Mouse (Mus musculus) heart, embryonic 11.5 days (tissue): ENCODE measurements around the gene Yipf1. TPM values are rescaled to one million over a fixed set of nuclear protein-coding genes. Genes with fewer than 3 reads are reported as not detected.

Experiments used
- ATAC-seq: fragments of 200-750 bp; cut with Nextera tagmentation; replicated peaks from 2 replicates; pipeline ENCODE4 v1.8.0; 2017; ENCODE audit warnings: moderate library complexity; ENCODE audit not compliant: insufficient number of reproducible peaks, low FRiP score, low TSS enrichment
- H3K27ac ChIP-seq: fragments of 300-500 bp; sonication (generic); 2 replicates; pipeline ENCODE4 v1.5.1; 2014; ENCODE audit warnings: mild to moderate bottlenecking, low read depth, low read length
- H3K27me3 ChIP-seq: fragments of 300-500 bp; sonication (generic); 2 replicates; pipeline ENCODE4 v1.6.1; 2014; ENCODE audit warnings: mild to moderate bottlenecking, low read length, mixed read lengths; ENCODE audit not compliant: control insufficient read depth, insufficient read depth
- H3K36me3 ChIP-seq: fragments of 300-500 bp; sonication (generic); 2 replicates; pipeline ENCODE4 v1.6.1; 2014; ENCODE audit warnings: mild to moderate bottlenecking, low read length, moderate library complexity, mixed read lengths; ENCODE audit not compliant: control insufficient read depth, insufficient read depth
- H3K4me1 ChIP-seq: fragments of 300-500 bp; sonication (generic); 2 replicates; pipeline ENCODE4 v1.6.1; 2014; ENCODE audit warnings: low read length; ENCODE audit not compliant: control insufficient read depth, insufficient read depth
- H3K4me2 ChIP-seq: fragments of 300-500 bp; sonication (generic); 2 replicates; pipeline ENCODE4 v1.6.1; 2014; ENCODE audit warnings: mild to moderate bottlenecking, moderate library complexity
- H3K4me3 ChIP-seq: fragments of 300-500 bp; sonication (generic); 2 replicates; pipeline ENCODE4 v1.5.1; 2014; ENCODE audit warnings: low read depth, low read length
- H3K9ac ChIP-seq: fragments of 300-500 bp; sonication (generic); 2 replicates; pipeline ENCODE4 v1.6.1; 2014; ENCODE audit warnings: mild to moderate bottlenecking, low read depth, low read length, moderate library complexity
- H3K9me3 ChIP-seq: fragments of 300-500 bp; sonication (generic); replicated peaks from 2 replicates; pipeline ENCODE4 v1.6.1; 2016; ENCODE audit warnings: low read length; ENCODE audit not compliant: control insufficient read depth
- WGBS: fragments of 180-500 bp; shearing (Covaris S2); extraction: QIAGEN DNeasy Blood & Tissue Kit; methylation state at CpG from one replicate; pipeline ENCODE4 v1.1.7; 2014; ENCODE audit not compliant: insufficient replicate concordance; 5-methylcytosine and 5-hydroxymethylcytosine counted together
- polyA plus RNA-seq: library from polyadenylated mRNA; unstranded; fragments of >200 nt; fragmentation: Nextera tagmentation; extraction: Ambion mirVana; gene quantifications from 2 replicates; pipeline ENCODE4 v1.2.1, GENCODE M21; 2014

Gene Yipf1
- polyA plus RNA-seq, 1 experiment from 2014 or later, result 41.6 TPM

GRCm38 (mm10) chr4:107303531-107303930 lies 10.6 kb upstream of the Yipf1 start:
- no peak overlapping the region for H3K27ac ChIP-seq
- H3K27me3 ChIP-seq, result no peaks in the 10 kb centered on the region
- H3K36me3 ChIP-seq, result no peaks in the 10 kb centered on the region
- WGBS, result 62% methylated on average over 3 of the region's 3 CpGs
- H3K4me1 ChIP-seq, result 0 out of 2 replicates have a peak, but pooled peaks cover 5% of the 10 kb centered on the region
- H3K9ac ChIP-seq, result no peak overlapping the region
- no peak overlapping the region for H3K4me3 ChIP-seq
- no peak for ATAC-seq
- H3K9me3 ChIP-seq, result no peaks in the 10 kb centered on the region
- H3K4me2 ChIP-seq, result no peak overlapping the region

GRCm38 (mm10) chr4:107306966-107307365 lies 7.2 kb upstream of the Yipf1 start, which contains the start of gene Dio1:
Dio1 (minus strand) TSS chr4:107307169.
- no peak within 1 kb of the TSS for H3K4me3 ChIP-seq
- H3K9ac ChIP-seq, result no peak within 1 kb of the TSS

DNA sequence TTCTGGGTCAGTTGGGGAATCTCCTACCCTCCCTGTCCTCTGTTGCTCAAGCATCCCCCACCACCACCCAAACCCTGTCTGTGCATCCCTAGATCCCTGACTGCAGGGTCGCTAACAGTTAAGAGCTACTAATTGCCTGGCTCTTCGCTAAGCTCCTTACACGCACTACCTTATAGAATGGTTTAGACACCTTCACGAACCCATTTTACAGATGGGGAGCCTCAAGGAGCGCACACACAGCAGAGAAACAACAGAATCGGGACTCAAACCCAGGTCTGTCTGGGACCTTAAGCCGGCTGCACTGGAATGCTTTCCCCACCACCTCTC lies 279 bp downstream of the Yipf1 start:
- WGBS, result 10% methylated on average over 7 of the region's 7 CpGs
- Histone ChIP-seq H3K27ac (no peak overlapping the region), H3K4me2 (peak overlapping the region; percentile 81), H3K4me3 (peak overlapping the region; percentile 66), H3K4me1 (peaks cover 7% of the 10 kb centered on the region; the same call in 1 of the 2 replicates), H3K9ac (peak overlapping the region; percentile 70), H3K9me3 (no peaks in the 10 kb centered on the region), H3K27me3 (no peaks in the 10 kb centered on the region), H3K36me3 (0 out of 2 replicates have a peak, but pooled peaks cover 3% of the 10 kb centered on the region)
- ATAC-seq, result peak; percentile 27; the same call in 1 of the 2 replicates

More at GRCm38 (mm10) chr4:107306966-107307365, 7.2 kb upstream of the Yipf1 start, which contains the start of gene Dio1:
- Histone ChIP-seq H3K9me3 (no peaks in the 10 kb centered on the region), H3K4me1 (0 out of 2 replicates have a peak, but pooled peaks cover 5% of the 10 kb centered on the region), H3K36me3 (no peaks in the 10 kb centered on the region), H3K27me3 (no peaks in the 10 kb centered on the region), H3K4me2 (no peak within 1 kb of the TSS), H3K27ac (no peak within 1 kb of the TSS)
- WGBS, result 50% methylated on average over 6 of the region's 6 CpGs
- no peak for ATAC-seq

DNA sequence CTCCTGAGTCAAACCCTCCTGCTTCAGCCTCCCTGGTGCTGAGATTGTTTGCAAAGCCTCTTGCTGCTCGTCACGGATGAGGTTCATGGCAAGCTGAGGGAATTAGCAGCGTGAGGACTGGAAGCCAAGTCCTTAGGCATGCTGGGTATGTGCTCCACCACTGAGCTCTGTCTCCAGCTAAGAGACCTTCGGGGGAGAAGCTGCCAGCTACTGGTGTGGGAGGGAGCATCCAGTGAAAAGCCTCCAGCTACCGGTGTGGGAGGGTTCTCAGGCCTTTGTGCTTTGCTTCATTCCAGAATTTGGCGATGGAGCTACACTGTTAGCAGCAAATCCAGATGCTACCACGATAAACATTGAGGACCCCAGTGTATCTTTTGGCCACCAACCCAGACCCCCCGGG lies 4.5 kb downstream of the Yipf1 start:
- no peaks in the 10 kb centered on the region for H3K27me3 ChIP-seq
- no peak overlapping the region for H3K4me3 ChIP-seq
- no peak overlapping the region for H3K27ac ChIP-seq
- H3K4me2 ChIP-seq, result no peak overlapping the region
- H3K4me1 ChIP-seq, result peaks cover 7% of the 10 kb centered on the region; the same call in 1 of the 2 replicates
- H3K9ac ChIP-seq, result no peak overlapping the region
- H3K36me3 ChIP-seq, result 0 out of 2 replicates have a peak, but pooled peaks cover 9% of the 10 kb centered on the region
- ATAC-seq, result no peak
- 74% methylated on average over 8 of the region's 8 CpGs for WGBS
- H3K9me3 ChIP-seq, result no peaks in the 10 kb centered on the region

- 0 out of 2 replicates have a peak, but pooled peaks cover 9% of the 10 kb centered on the region for H3K36me3 ChIP-seq
Measured at GRCm38 (mm10) chr4:107321041-107321440, 6.9 kb downstream of the Yipf1 start.

DNA sequence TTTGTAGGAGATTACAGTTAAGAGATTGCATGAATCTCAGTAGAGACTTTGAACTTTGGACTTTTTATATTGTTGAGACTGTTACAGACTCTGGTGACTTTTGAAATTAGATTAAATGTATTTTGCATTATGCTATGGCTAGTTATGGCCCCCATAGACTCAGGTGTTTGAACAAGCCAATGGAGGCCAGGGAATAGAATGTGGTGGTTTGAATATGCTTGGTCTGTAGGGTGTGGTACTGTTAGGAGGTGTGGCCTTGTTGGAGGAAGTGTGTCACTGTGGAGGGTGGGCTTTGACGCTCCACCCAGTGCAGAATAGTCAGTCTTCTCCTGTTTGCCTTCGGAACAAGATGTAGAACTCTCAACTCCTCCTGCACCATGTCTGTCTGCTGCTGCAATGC lies 8.9 kb downstream of the Yipf1 start:
- Histone ChIP-seq H3K27ac (no peak overlapping the region), H3K9me3 (no peaks in the 10 kb centered on the region), H3K27me3 (no peaks in the 10 kb centered on the region), H3K4me3 (no peak overlapping the region), H3K4me1 (no peaks in the 10 kb centered on the region), H3K9ac (no peak overlapping the region), H3K4me2 (no peak overlapping the region), H3K36me3 (0 out of 2 replicates have a peak, but pooled peaks cover 9% of the 10 kb centered on the region)
- no peak for ATAC-seq
- 87% methylated on average over 2 of the region's 2 CpGs for WGBS

More at GRCm38 (mm10) chr4:107321041-107321440, 6.9 kb downstream of the Yipf1 start:
- no peaks in the 10 kb centered on the region for H3K9me3 ChIP-seq
- WGBS, result 66% methylated on average over 2 of the region's 2 CpGs
- no peak overlapping the region for H3K4me2 ChIP-seq
- H3K4me1 ChIP-seq, result no peaks in the 10 kb centered on the region
- ATAC-seq, result no peak
- H3K27ac ChIP-seq, result no peak overlapping the region
- no peak overlapping the region for H3K4me3 ChIP-seq
- H3K9ac ChIP-seq, result no peak overlapping the region
- H3K27me3 ChIP-seq, result no peaks in the 10 kb centered on the region

GRCm38 (mm10) chr4:107328530-107328929 lies 14.4 kb downstream of the Yipf1 start:
- Histone ChIP-seq H3K4me1 (no peaks in the 10 kb centered on the region), H3K4me3 (no peak overlapping the region), H3K27me3 (no peaks in the 10 kb centered on the region), H3K9me3 (no peaks in the 10 kb centered on the region), H3K4me2 (no peak overlapping the region), H3K9ac (no peak overlapping the region), H3K36me3 (no peaks in the 10 kb centered on the region), H3K27ac (no peak overlapping the region)
- ATAC-seq, result no peak
- WGBS, result 93% methylated on average over 8 of the region's 8 CpGs

DNA sequence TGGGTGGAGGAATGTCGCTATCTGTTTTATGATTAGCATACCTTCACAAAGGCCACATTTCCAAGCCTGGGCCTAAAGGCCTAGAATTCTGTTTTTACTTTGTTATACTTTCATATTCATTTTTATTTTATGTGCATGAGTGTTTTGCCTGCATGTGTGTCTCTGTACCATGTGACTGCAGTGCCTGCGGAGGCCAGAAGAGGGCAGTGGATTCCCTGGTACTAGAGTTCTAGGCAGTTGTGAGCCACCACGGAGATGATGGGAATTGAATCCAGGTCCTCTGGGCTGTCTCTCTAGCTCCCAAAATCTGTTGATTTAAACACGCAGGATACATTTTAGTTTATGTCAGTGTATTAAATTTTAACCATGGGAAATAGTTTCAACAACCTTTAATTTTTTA lies 19.4 kb downstream of the Yipf1 start:
- no peak for ATAC-seq
- 88% methylated on average over 4 of the region's 4 CpGs for WGBS
- H3K4me1 ChIP-seq, result no peaks in the 10 kb centered on the region
- H3K36me3 ChIP-seq, result no peaks in the 10 kb centered on the region
- no peak overlapping the region for H3K4me2 ChIP-seq
- H3K9me3 ChIP-seq, result no peaks in the 10 kb centered on the region
- H3K4me3 ChIP-seq, result no peak overlapping the region
- no peak overlapping the region for H3K27ac ChIP-seq
- no peaks in the 10 kb centered on the region for H3K27me3 ChIP-seq
- no peak overlapping the region for H3K9ac ChIP-seq

DNA sequence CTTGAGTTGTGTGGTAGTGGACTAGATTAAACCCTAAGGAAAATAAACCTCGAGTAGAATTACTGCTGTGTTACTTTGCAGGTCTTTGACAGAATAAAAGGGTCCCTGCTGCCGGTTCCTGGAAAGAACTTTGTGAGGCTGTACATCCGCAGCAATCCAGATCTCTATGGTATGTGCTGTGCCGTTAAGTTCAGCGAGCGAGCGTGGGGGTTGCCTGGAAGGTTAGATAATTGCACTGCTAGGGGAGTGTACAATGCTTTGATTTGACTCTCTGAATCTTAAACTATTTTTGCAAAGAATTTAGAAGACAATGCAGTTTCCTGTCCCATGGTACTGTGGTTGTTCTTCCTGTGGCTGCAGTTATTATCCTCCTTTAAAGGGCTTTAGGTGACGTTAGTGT lies 22.2 kb downstream of the Yipf1 start:
- no peak overlapping the region for H3K27ac ChIP-seq
- H3K9me3 ChIP-seq, result no peaks in the 10 kb centered on the region
- ATAC-seq, result no peak
- H3K4me2 ChIP-seq, result no peak overlapping the region
- no peak overlapping the region for H3K4me3 ChIP-seq
- WGBS, result 68% methylated on average over 8 of the region's 8 CpGs
- no peaks in the 10 kb centered on the region for H3K27me3 ChIP-seq
- H3K4me1 ChIP-seq, result no peaks in the 10 kb centered on the region
- H3K9ac ChIP-seq, result no peak overlapping the region
- H3K36me3 ChIP-seq, result no peaks in the 10 kb centered on the region
